Mouse (Mus musculus): ENCODE results near the gene Agbl5.

DNA sequence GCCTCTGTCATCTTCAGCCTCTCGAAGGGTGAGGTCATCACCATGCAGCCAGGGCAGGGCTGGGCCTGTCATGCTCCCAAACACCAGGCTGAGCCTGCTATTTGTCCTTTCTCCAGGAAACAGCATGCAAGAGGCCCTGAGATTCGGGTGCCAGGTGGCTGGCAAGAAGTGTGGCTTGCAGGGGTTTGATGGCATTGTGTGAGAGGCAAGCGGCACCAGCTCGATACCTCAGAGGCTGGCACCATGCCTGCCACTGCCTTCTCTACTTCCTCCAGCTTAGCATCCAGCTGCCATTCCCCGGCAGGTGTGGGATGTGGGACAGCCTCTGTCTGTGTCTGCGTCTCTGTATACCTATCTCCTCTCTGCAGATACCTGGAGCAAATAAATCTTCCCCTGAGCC lies 42.4 kb downstream of the Agbl5 start:
- TF ChIP-seq CTCF (IDR thresholded peaks at IDR 0.05; ENCODE audit: low read depth, low read length) (no peak), GATA1 (IDR thresholded peaks at IDR 0.05; ENCODE audit: borderline replicate concordance, low read length) (no peak), TAL1 (conservative IDR thresholded peaks at IDR 0.05; ENCODE audit: low read depth, low read length) (no peak), GATA2 (IDR thresholded peaks at IDR 0.05; ENCODE audit: borderline replicate concordance, low read depth, low read length) (no peak)

Data from G1E (cell line).